Mouse (Mus musculus): ENCODE measurements around the gene Pias4. TPM values are rescaled to one million over a fixed set of nuclear protein-coding genes. Genes with fewer than 3 reads are reported as not detected.

Gene Pias4
- polyA plus RNA-seq, 1 experiment from 2014 or later = 36.1 TPM

DNA sequence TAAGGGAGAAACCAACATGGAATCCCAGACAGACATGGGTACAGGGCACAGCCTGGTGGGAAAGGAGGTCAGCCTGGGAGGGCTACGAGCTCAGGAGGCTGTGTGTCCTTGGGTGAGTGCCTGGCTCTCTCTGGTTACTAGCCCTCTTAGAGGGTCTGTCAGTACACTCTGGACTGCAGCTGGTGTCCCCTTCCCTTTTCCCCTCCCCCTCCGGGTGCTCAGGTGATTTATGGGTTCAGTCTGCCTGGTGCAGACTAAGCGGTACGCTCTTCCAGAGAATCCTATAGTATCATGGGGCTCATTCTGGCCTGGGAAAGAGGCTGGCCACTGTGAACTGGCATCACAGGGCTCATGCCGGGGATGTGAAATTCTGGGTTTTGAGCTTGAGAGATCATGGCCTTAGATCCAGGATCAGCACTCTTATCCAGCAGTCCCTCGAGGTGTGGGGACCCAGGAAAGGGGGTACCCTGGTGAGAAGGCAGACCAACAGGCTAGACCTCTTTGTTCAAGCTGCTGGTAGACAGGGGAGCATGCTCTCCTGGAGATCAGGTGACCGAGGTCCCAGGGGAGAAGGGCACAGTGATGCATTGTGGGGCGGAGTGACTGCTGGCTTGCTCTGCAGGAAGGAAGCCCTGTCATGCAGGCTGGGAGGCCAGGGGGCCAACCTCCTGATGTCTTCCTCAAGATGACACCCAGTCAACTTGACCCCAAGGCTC, 6.0 kb downstream of the Pias4 start:
- no peak for DNase-seq (ENCODE audit: low spot score)
- Histone ChIP-seq H3K9ac (replicated peaks; ENCODE audit: low read length) (no peak overlapping the region), H3K4me1 (ENCODE audit: control insufficient read depth, insufficient read depth, low read length) (peaks cover under 1% of the 10 kb centered on the region; the same call in 1 of the 2 replicates), H3K4me3 (ENCODE audit: low read depth, low read length) (no peak overlapping the region), H3K9me3 (replicated peaks; ENCODE audit: control insufficient read depth, low read length) (no peaks in the 10 kb centered on the region), H3K27ac (replicated peaks; ENCODE audit: low read depth, low read length) (no peak overlapping the region), H3K36me3 (replicated peaks; ENCODE audit: control insufficient read depth, insufficient read depth, low read depth, low read length) (peaks cover 7% of the 10 kb centered on the region), H3K4me2 (ENCODE audit: low read depth, low read length) (no peak overlapping the region), H3K27me3 (ENCODE audit: control insufficient read depth, insufficient read depth, low read length) (no peaks in the 10 kb centered on the region)
- WGBS = 93% methylated on average over 8 of the region's 8 CpGs
- no peak for ATAC-seq (replicated peaks; ENCODE audit: insufficient number of reproducible peaks, low FRiP score, low TSS enrichment, low read depth)

DNA sequence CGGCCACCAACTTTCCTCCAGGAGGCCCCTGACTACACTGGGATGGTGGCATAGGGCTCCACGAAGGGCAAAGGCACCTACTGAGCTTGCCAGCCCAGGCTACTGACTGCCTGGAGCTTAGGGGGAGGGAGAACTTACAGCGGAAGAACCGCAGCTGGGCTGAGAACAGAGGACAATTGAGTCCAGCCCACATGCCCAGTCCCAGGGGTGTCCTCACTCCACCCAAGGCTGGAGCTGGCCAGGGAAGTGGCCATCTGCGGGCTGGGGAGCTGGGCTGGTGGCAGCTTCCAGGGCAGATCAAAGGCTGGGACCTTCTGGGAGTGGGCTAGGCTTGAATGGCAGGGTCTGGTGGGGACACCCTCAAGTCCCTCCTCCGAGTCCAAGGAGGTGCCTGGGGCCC, 13.0 kb downstream of the Pias4 start:
- Histone ChIP-seq H3K27ac (replicated peaks; ENCODE audit: low read depth, low read length) (no peak overlapping the region), H3K27me3 (ENCODE audit: control insufficient read depth, insufficient read depth, low read length) (no peaks in the 10 kb centered on the region)
- 82% methylated on average over 6 of the region's 6 CpGs for WGBS

DNA sequence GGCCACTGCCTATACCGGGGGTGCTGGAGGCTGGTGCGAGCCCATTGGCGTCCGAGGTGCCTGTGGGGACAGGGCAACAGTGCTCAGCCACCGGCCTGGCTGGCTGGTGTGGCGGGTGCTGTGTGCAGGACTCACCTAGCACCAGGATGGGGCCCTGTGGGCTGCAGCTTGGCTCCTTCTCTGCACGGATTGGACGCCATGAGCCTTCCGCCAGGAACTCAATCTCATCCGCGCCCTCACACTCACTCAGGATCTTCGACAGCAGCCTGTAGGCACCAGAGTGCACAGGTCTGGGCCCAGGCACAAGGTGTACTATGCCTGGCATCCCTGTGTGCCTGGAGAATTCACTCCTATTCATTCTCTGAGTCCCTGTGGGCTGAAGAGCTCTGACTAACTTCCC, 13.4 kb downstream of the Pias4 start:
- DNase-seq (ENCODE audit: low spot score) (no peak), ATAC-seq (replicated peaks; ENCODE audit: insufficient number of reproducible peaks, low FRiP score, low TSS enrichment, low read depth) (no peak)
- 87% methylated on average over 12 of the region's 12 CpGs for WGBS
- Histone ChIP-seq H3K9me3 (replicated peaks; ENCODE audit: control insufficient read depth, low read length) (no peaks in the 10 kb centered on the region), H3K27me3 (ENCODE audit: control insufficient read depth, insufficient read depth, low read length) (no peaks in the 10 kb centered on the region), H3K4me3 (ENCODE audit: low read depth, low read length) (no peak overlapping the region), H3K27ac (replicated peaks; ENCODE audit: low read depth, low read length) (no peak overlapping the region), H3K36me3 (replicated peaks; ENCODE audit: control insufficient read depth, insufficient read depth, low read depth, low read length) (peaks cover 28% of the 10 kb centered on the region), H3K9ac (replicated peaks; ENCODE audit: low read length) (no peak overlapping the region), H3K4me1 (ENCODE audit: control insufficient read depth, insufficient read depth, low read length) (no peaks in the 10 kb centered on the region; the same call in 1 of the 2 replicates), H3K4me2 (ENCODE audit: low read depth, low read length) (no peak overlapping the region)

More for the DNA sequence above, 13.0 kb downstream of the Pias4 start:
- no peak overlapping the region for H3K4me2 ChIP-seq (ENCODE audit: low read depth, low read length)
- ATAC-seq (replicated peaks; ENCODE audit: insufficient number of reproducible peaks, low FRiP score, low TSS enrichment, low read depth) = no peak
- DNase-seq (ENCODE audit: low spot score) = no peak
- H3K36me3 ChIP-seq (replicated peaks; ENCODE audit: control insufficient read depth, insufficient read depth, low read depth, low read length) = peaks cover 28% of the 10 kb centered on the region
- no peaks in the 10 kb centered on the region for H3K9me3 ChIP-seq (replicated peaks; ENCODE audit: control insufficient read depth, low read length)
- H3K4me1 ChIP-seq (ENCODE audit: control insufficient read depth, insufficient read depth, low read length) = no peaks in the 10 kb centered on the region; the same call in 1 of the 2 replicates
- no peak overlapping the region for H3K9ac ChIP-seq (replicated peaks; ENCODE audit: low read length)
- H3K4me3 ChIP-seq (ENCODE audit: low read depth, low read length) = no peak overlapping the region

DNA sequence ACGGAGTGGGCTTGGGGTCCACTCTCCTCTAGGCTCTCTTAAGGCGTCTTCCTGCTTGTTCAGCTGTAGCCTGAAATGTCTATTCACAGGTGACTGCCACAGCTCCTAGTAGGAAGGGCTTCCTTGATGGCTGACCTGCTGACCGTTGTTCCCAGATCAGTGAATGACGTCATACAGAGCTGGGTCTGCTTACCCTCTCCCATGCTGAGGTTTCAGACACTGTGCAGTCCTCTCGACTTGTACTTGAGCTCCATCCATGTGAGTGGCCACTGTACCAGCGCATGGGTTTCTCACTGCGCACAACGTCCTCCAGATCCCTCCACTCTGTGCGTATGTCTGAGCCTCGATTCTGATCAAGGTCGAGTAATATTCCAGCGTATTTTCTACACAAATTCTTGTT, 15.1 kb downstream of the Pias4 start:
- H3K4me3 ChIP-seq (ENCODE audit: low read depth, low read length) = no peak overlapping the region
- H3K36me3 ChIP-seq (replicated peaks; ENCODE audit: control insufficient read depth, insufficient read depth, low read depth, low read length) = peaks cover 34% of the 10 kb centered on the region
- H3K9me3 ChIP-seq (replicated peaks; ENCODE audit: control insufficient read depth, low read length) = no peaks in the 10 kb centered on the region
- no peaks in the 10 kb centered on the region for H3K27me3 ChIP-seq (ENCODE audit: control insufficient read depth, insufficient read depth, low read length)
- ATAC-seq (replicated peaks; ENCODE audit: insufficient number of reproducible peaks, low FRiP score, low TSS enrichment, low read depth) (no peak), DNase-seq (ENCODE audit: low spot score) (no peak)
- H3K27ac ChIP-seq (replicated peaks; ENCODE audit: low read depth, low read length) = no peak overlapping the region
- no peak overlapping the region for H3K4me2 ChIP-seq (ENCODE audit: low read depth, low read length)
- H3K4me1 ChIP-seq (ENCODE audit: control insufficient read depth, insufficient read depth, low read length) = no peaks in the 10 kb centered on the region; the same call in 1 of the 2 replicates
- WGBS = 76% methylated on average over 12 of the region's 12 CpGs
- no peak overlapping the region for H3K9ac ChIP-seq (replicated peaks; ENCODE audit: low read length)

DNA sequence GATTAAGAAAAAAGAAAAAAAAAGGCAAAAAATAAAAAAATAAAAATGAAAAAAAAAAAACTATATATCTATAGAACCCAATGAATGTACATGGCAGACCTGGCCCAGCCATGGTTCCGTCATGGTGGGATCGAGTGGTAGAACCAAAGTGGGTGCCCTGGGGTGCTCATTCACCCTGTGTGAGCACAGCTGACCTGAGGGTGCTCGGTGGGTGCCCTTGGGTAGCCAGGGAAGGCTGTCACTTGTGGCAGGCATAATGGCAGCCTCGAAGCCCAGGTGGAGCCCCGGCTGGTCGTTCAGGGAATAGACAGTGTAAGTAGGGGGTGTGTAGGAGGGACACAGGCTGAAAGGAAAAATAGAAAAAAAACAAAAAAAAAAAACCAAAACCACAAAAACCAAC, 16.5 kb downstream of the Pias4 start:
- 71% methylated on average over 6 of the region's 6 CpGs for WGBS
- ATAC-seq (replicated peaks; ENCODE audit: insufficient number of reproducible peaks, low FRiP score, low TSS enrichment, low read depth) = no peak
- peaks cover 28% of the 10 kb centered on the region for H3K36me3 ChIP-seq (replicated peaks; ENCODE audit: control insufficient read depth, insufficient read depth, low read depth, low read length)

DNA sequence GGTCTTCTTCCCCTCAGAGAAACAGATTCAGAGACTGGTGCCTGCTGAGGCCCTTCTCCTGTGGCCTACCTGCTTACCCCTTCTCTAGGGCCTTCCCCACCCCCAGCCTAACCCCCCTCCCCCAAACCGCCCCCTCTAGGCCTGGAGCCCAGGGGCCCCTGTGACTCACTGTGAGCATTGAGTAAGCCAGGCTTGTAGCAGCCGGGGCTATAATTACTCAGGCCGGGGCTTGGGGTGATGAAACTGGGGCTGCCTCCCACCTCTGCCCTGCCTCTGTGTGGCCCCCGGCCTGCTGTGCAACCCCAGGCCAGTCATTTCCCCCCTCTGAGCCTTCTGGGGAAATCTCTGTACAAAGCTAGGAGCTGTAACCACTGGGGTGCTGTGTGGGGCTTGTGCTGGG, 21.4 kb downstream of the Pias4 start:
- no peak overlapping the region for H3K4me2 ChIP-seq (ENCODE audit: low read depth, low read length)
- no peak overlapping the region for H3K9ac ChIP-seq (replicated peaks; ENCODE audit: low read length)
- no peak overlapping the region for H3K27ac ChIP-seq (replicated peaks; ENCODE audit: low read depth, low read length)
- H3K9me3 ChIP-seq (replicated peaks; ENCODE audit: control insufficient read depth, low read length) = no peaks in the 10 kb centered on the region
- no peaks in the 10 kb centered on the region; the same call in 1 of the 2 replicates for H3K4me1 ChIP-seq (ENCODE audit: control insufficient read depth, insufficient read depth, low read length)
- WGBS = 81% methylated on average over 4 of the region's 4 CpGs
- no peak overlapping the region for H3K4me3 ChIP-seq (ENCODE audit: low read depth, low read length)
- ATAC-seq (replicated peaks; ENCODE audit: insufficient number of reproducible peaks, low FRiP score, low TSS enrichment, low read depth) (no peak), DNase-seq (ENCODE audit: low spot score) (no peak)
- no peaks in the 10 kb centered on the region for H3K27me3 ChIP-seq (ENCODE audit: control insufficient read depth, insufficient read depth, low read length)
- H3K36me3 ChIP-seq (replicated peaks; ENCODE audit: control insufficient read depth, insufficient read depth, low read depth, low read length) = peaks cover 20% of the 10 kb centered on the region

More for the DNA sequence above, 16.5 kb downstream of the Pias4 start:
- Histone ChIP-seq H3K4me2 (ENCODE audit: low read depth, low read length) (no peak overlapping the region), H3K9ac (replicated peaks; ENCODE audit: low read length) (no peak overlapping the region), H3K9me3 (replicated peaks; ENCODE audit: control insufficient read depth, low read length) (no peaks in the 10 kb centered on the region), H3K4me3 (ENCODE audit: low read depth, low read length) (no peak overlapping the region), H3K27me3 (ENCODE audit: control insufficient read depth, insufficient read depth, low read length) (no peaks in the 10 kb centered on the region), H3K4me1 (ENCODE audit: control insufficient read depth, insufficient read depth, low read length) (no peaks in the 10 kb centered on the region; the same call in 1 of the 2 replicates), H3K27ac (replicated peaks; ENCODE audit: low read depth, low read length) (no peak overlapping the region)
- no peak for DNase-seq (ENCODE audit: low spot score)

DNA sequence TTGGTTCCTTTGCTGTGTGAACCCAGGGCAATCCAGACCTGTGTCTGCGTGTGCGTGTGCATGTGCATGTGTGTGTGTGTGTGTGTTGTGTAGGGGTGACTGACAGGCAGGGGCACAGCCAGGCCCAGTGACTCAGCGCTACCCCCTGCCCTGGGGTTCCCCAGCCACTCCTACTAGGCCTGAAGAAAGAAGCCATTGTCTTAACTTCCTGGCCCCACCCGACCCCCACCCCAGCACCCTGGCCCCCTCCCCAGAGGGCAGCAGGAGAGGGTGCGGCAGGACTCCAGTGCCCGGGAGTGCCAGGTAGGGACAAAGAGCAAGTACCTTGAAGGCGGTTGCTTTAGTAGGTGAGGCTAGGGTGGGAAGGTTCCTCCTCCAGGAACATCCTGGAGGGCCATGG, 21.9 kb downstream of the Pias4 start:
- Histone ChIP-seq H3K36me3 (replicated peaks; ENCODE audit: control insufficient read depth, insufficient read depth, low read depth, low read length) (peaks cover 20% of the 10 kb centered on the region), H3K4me1 (ENCODE audit: control insufficient read depth, insufficient read depth, low read length) (peaks cover 4% of the 10 kb centered on the region), H3K4me2 (ENCODE audit: low read depth, low read length) (no peak overlapping the region), H3K9me3 (replicated peaks; ENCODE audit: control insufficient read depth, low read length) (no peaks in the 10 kb centered on the region), H3K27me3 (ENCODE audit: control insufficient read depth, insufficient read depth, low read length) (no peaks in the 10 kb centered on the region), H3K4me3 (ENCODE audit: low read depth, low read length) (no peak overlapping the region), H3K9ac (replicated peaks; ENCODE audit: low read length) (no peak overlapping the region), H3K27ac (replicated peaks; ENCODE audit: low read depth, low read length) (no peak overlapping the region)
- ATAC-seq (replicated peaks; ENCODE audit: insufficient number of reproducible peaks, low FRiP score, low TSS enrichment, low read depth) (no peak), DNase-seq (ENCODE audit: low spot score) (no peak)
- 80% methylated on average over 7 of the region's 7 CpGs for WGBS

DNA sequence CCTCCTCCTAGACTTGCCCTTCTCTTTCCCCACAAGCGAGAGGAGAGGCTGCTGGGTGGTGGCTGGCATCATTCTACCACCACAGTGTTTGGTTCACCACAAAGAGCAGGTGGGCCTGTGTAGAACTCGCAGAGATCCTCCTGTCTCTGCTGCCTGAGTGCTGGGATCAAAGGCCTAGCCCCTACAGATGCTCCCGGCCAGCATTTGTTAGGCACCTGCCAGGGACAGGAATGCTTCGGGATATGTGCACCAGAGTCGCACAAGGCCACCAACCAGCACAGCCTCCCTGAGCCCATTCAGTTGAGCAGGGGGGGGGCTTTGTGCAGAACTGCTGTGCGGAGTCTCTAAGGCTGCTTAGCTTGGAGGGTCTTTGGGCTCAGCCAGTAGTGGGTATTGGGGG, 22.4 kb downstream of the Pias4 start:
- WGBS = 90% methylated on average over 6 of the region's 6 CpGs
- peaks cover 7% of the 10 kb centered on the region for H3K4me1 ChIP-seq (ENCODE audit: control insufficient read depth, insufficient read depth, low read length)
- H3K4me2 ChIP-seq (ENCODE audit: low read depth, low read length) = no peak overlapping the region
- no peak overlapping the region for H3K27ac ChIP-seq (replicated peaks; ENCODE audit: low read depth, low read length)
- H3K4me3 ChIP-seq (ENCODE audit: low read depth, low read length) = no peak overlapping the region
- H3K36me3 ChIP-seq (replicated peaks; ENCODE audit: control insufficient read depth, insufficient read depth, low read depth, low read length) = peaks cover 20% of the 10 kb centered on the region
- no peaks in the 10 kb centered on the region for H3K9me3 ChIP-seq (replicated peaks; ENCODE audit: control insufficient read depth, low read length)
- DNase-seq (ENCODE audit: low spot score) (no peak), ATAC-seq (replicated peaks; ENCODE audit: insufficient number of reproducible peaks, low FRiP score, low TSS enrichment, low read depth) (no peak)
- H3K27me3 ChIP-seq (ENCODE audit: control insufficient read depth, insufficient read depth, low read length) = no peaks in the 10 kb centered on the region
- no peak overlapping the region for H3K9ac ChIP-seq (replicated peaks; ENCODE audit: low read length)

All from embryonic facial prominence, embryonic 11.5 days (tissue).